7 mouse cellular contexts compared by ENCODE assay signal in the genomic region with DNA sequence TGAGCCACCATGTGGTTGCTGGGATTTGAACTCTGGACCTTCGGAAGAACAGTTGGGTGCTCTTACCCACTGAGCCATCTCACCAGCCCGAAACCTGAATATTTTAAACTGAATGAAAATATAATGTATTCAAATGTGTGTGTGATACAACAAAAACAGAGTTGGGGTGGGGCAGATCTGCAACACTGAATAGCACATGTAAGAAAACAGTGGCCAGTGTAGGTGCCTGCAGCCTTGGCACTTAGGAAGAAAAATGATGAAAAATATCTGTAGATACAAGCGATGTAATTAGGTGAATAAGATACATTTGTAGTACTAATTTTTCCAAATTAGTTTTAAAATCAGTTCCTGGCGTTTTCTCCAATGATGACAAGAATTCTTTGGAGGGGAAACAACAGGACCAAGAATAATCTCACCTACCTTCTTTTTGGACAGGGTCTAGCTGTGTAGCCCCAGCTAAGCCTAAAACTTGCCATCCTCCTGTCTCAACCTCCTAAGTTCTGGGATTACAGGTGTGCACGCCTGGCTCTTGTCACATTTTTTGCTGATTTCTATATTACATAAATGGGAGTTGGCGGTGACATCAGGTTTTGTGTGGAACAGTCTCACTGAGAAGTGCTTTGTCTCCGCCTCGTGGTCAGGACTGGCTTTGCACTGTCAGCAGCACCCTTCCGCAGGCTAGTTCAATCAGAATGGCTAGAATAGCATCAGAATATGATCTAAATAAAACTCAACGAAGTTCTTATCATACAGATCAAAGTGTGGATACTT. TPM values are rescaled to one million over a fixed set of nuclear protein-coding genes. Genes with fewer than 3 reads are reported as not detected.
DNase-seq lines count a peak whose midpoint lies in the region; ATAC-seq lines count a peak whose summit lies in the region.

No protein-coding gene starts in this region.

- no peak overlapping the region for H3K4me2 ChIP-seq in intestine, embryonic 15.5 days (replicated peaks)
- no peak overlapping the region for H3K4me2 ChIP-seq in midbrain, embryonic 13.5 days (replicated peaks)

- no peaks in the 10 kb centered on the region for H3K27me3 ChIP-seq in intestine, embryonic 15.5 days (replicated peaks)
- H3K27me3 ChIP-seq in midbrain, embryonic 13.5 days, result no peaks in the 10 kb centered on the region

- H3K4me1 ChIP-seq in intestine, embryonic 15.5 days (replicated peaks), result no peaks in the 10 kb centered on the region
- H3K4me1 ChIP-seq in midbrain, embryonic 13.5 days (replicated peaks), result peaks cover 8% of the 10 kb centered on the region

- H3K36me3 ChIP-seq in intestine, embryonic 15.5 days, result no peaks in the 10 kb centered on the region
- peaks cover 14% of the 10 kb centered on the region for H3K36me3 ChIP-seq in midbrain, embryonic 13.5 days

- H3K27ac ChIP-seq in intestine, embryonic 15.5 days, result no peak overlapping the region
- H3K27ac ChIP-seq in midbrain, embryonic 13.5 days, result no peak overlapping the region

- no peaks in the 10 kb centered on the region for H3K9me3 ChIP-seq in intestine, embryonic 15.5 days
- H3K9me3 ChIP-seq in midbrain, embryonic 13.5 days, result no peaks in the 10 kb centered on the region; the same call in 1 of the 2 replicates

- no peak overlapping the region for H3K9ac ChIP-seq in intestine, embryonic 15.5 days
- H3K9ac ChIP-seq in midbrain, embryonic 13.5 days (replicated peaks), result no peak overlapping the region

- peak; percentile 96 for DNase-seq in adipocyte (ENCODE audit: low spot score)
- DNase-seq in cerebellum, postnatal 4 days (ENCODE audit: low spot score in 2 of 2), result peak; percentile 91 to 92
- peak; percentile 93 for DNase-seq in gastrocnemius, postnatal 10 days
- DNase-seq in left cerebral cortex, postnatal 25 days (ENCODE audit: low spot score in 2 of 2), result peak; percentile 89 to 95
- peak; percentile 80 for DNase-seq in skeletal muscle tissue, adult 2 months (ENCODE audit: low read depth, low spot score)

- 33% methylated on average over 10 of the region's 10 CpGs for WGBS in intestine, embryonic 15.5 days
- WGBS in midbrain, embryonic 13.5 days, result 34% methylated on average over 10 of the region's 10 CpGs

- H3K4me3 ChIP-seq in intestine, embryonic 15.5 days (replicated peaks), result no peak overlapping the region
- H3K4me3 ChIP-seq in midbrain, embryonic 13.5 days (replicated peaks), result no peak overlapping the region

- intact Hi-C loops in left cerebral cortex, postnatal 25 days (cut with DNase I), result loop anchor here (2.0 to 5.0 kb wide), 3 partner anchors 59 to 339 kb away; a partner anchor contains a TSS

- ATAC-seq in intestine, embryonic 15.5 days, result peak; percentile 70
- ATAC-seq in midbrain, embryonic 13.5 days, result peak; percentile 85

RNA-seq across cellular contexts. Expression of a gene that starts 57.1 kb away (rescaled TPM):
- total RNA-seq in gastrocnemius, postnatal 10 days (2021), result 10 to 100 TPM; 30.4 to 32.3 TPM
- polyA plus RNA-seq in intestine, embryonic 15.5 days (2015; fragmentation: Nextera tagmentation; extraction: Ambion mirVana), result 0.85 and 1.0 TPM in 2 replicates
- total RNA-seq in left cerebral cortex, postnatal 25 days (2021), result 10 to 100 TPM; 78.9 to 83.5 TPM
- 7.7 and 11.0 TPM in 2 replicates for polyA plus RNA-seq in midbrain, embryonic 13.5 days (2015; fragmentation: Nextera tagmentation; extraction: Ambion mirVana)

RNA-seq across cellular contexts. Expression of a gene that starts 58.2 kb away (rescaled TPM):
- 10 to 100 TPM; 56.7 to 66.6 TPM for total RNA-seq in gastrocnemius, postnatal 10 days (2021)
- 69.9 and 75.8 TPM in 2 replicates for polyA plus RNA-seq in intestine, embryonic 15.5 days (2015; fragmentation: Nextera tagmentation; extraction: Ambion mirVana)
- 10 to 100 TPM; 85.1 to 90.4 TPM for total RNA-seq in left cerebral cortex, postnatal 25 days (2021)
- 119 and 126 TPM in 2 replicates for polyA plus RNA-seq in midbrain, embryonic 13.5 days (2015; fragmentation: Nextera tagmentation; extraction: Ambion mirVana)
